Mouse (Mus musculus): Measurements from ENCODE around the gene Cby1. TPM values are rescaled to one million over a fixed set of nuclear protein-coding genes. Genes with fewer than 3 reads are reported as not detected.

The Cby1 gene
- total RNA-seq, 2 experiments from 2014 or later, result 42.6 to 49.4 TPM

DNA sequence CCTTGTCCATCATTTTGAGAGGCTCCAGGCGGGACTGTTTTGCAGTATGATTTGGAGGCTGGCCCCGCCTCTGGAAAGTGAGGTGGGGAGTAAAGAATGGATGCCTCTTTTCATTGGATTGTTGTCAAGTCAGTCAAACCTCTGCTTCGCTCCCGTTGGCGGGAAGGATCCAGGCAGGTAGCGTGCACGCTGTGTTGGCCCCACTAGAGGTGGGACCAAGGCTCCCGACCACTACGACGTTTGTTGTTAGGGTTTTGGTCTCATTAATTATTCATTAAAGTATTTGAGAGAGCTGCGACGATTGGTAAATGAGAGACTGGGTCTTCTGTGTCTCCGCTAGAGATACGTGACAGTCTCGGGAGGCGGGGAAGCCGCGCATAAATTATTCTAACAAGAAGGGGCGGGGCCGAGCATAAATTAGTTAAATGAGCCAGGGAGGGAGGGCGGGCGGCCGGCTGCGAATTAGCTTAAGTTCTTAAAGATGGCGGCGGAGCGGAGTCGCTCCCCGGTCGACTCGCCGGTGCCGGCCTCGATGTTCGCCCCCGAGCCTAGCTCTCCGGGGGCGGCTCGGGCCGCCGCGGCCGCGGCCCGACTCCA is 31.5 kb downstream of the Cby1 start, which contains the start of gene Gtpbp1:
Gene Gtpbp1, plus strand, starts transcription at position 420 of the 597 bp plus-strand sequence.
- TF ChIP-seq CTCF (IDR thresholded peaks at IDR 0.05), result no peak
- DNase-seq (ENCODE audit: extremely low spot score in 1 of 2, low spot score in 2 of 2), result peak; percentile 93 to 97
- peak within 1 kb of the TSS; percentile 87 for H3K27ac ChIP-seq
- H3K4me3 ChIP-seq, result peak within 1 kb of the TSS; percentile 97
- intact Hi-C loops (cut with DNase I), result no loop called here

DNA sequence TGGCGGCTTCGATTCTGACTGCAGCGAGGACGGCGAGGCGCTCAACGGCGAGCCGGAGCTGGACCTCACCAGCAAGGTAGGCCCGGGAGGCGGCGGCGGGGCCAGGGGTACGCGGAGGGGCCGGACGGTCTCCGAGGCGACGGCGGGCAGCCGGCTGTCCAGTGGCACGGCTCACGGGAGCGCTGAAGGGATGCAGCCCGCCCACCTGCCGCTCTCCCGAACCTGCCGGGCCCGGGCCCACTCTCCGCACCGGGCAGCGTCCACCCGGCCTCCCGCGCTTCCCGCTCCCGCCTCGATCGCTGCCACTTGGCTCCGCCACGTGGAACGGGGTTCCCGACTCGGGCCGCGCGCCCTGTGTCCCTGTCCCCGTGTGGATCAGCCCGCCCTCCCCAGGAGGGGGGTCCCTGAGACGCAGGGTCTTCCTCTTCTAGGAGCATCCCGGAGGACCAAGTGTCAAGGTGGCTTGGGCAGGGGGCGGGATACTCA is 32.1 kb downstream of the Cby1 start:
- H3K27ac ChIP-seq, result peak overlapping the region; percentile 87
- peak overlapping the region; percentile 97 for H3K4me3 ChIP-seq
- intact Hi-C loops (cut with DNase I), result no loop called here
- TF ChIP-seq CTCF (IDR thresholded peaks at IDR 0.05), result no peak
- peak; percentile 50 to 52 for DNase-seq (ENCODE audit: extremely low spot score in 1 of 2, low spot score in 2 of 2)

DNA sequence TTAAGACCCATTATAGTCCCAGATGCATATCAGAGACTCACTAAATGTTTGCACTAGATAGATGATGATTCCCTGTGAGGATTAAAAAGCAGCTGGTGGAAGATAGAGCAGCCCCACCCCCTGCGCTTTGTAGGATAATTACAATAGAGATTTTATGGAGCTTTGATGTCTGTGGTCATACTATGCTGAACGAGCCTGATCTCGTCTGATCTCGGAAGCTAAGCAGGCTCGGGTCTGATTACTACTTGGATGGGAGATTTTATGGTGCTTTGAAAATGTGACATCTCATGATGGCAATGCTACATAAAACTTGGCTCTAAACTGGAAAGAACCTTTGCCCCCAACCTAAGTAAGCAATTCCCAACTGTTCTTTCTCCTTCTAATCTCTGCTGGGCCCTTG is 33.3 kb downstream of the Cby1 start:
- no peak for DNase-seq (ENCODE audit: extremely low spot score in 1 of 2, low spot score in 2 of 2)
- TF ChIP-seq CTCF (IDR thresholded peaks at IDR 0.05), result no peak
- Histone ChIP-seq H3K4me3 (no peak overlapping the region), H3K27ac (no peak overlapping the region)
- intact Hi-C loops (cut with DNase I), result no loop called here

DNA sequence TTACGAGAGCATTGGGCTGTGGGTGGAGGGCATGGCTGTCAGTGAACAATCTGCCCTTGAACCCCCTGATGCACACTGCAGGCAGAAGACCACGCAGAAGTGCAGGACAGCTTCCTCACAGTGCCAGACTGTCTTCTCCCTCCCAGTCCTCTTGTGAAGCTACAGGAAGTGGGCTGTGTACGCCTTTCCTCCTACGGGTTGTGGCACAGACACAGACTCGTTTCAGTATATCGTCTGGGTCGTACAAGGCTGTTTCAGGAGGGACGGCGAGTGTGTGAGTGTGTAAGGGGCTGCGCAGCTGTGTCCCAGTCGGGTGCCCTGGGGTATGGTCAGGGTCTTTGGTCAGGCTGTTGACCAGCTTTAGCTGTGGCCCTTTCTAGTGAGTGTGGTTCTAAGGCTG is 34.7 kb downstream of the Cby1 start:
- H3K27ac ChIP-seq, result no peak overlapping the region
- no peak for DNase-seq (ENCODE audit: extremely low spot score in 1 of 2, low spot score in 2 of 2)
- H3K4me3 ChIP-seq, result no peak overlapping the region
- intact Hi-C loops (cut with DNase I), result no loop called here
- no peak for TF ChIP-seq CTCF (IDR thresholded peaks at IDR 0.05)

DNA sequence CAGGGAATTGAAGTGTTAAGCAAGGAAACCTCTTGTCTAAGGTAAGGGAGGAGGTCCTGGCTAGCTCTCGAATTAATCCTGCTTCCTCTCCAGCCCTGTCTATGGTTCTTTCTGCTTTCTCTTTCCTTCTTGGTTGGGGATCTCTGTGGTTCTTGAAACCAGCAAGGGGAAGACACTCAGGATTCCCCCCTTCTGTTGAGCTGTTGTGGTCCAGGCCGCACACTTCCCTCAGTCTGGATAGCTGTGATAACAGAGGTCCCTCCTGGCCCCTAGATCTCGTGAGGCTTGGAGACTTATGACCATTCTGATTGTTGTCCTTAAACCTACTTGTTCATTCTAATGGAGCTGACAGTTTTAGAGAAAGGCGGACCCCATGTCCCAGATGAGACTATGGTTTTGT is 35.5 kb downstream of the Cby1 start:
- DNase-seq (ENCODE audit: extremely low spot score in 1 of 2, low spot score in 2 of 2), result no peak
- Histone ChIP-seq H3K27ac (no peak overlapping the region), H3K4me3 (no peak overlapping the region)
- intact Hi-C loops (cut with DNase I), result no loop called here
- TF ChIP-seq CTCF (IDR thresholded peaks at IDR 0.05), result no peak

DNA sequence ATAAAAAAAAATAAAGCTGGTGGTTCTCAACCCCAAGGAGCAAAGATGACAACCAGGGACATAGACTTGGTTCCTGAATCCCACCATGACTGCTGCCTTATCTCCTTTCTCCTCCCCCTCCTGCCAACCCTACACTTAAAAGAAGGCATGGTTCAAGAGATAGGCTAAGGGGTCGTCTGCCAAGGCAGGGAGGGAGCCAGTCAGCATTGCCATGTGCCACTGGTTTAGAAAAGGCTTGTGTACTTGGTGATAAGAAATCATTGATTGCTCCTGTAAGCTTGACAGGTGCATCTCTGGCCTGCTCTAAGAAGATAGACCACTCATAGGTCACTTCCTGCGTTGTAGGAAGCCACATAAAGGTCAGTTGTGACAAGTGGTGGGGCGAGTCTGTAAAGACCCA is 36.5 kb downstream of the Cby1 start:
- no peak for DNase-seq (ENCODE audit: extremely low spot score in 1 of 2, low spot score in 2 of 2)
- Histone ChIP-seq H3K4me3 (no peak overlapping the region), H3K27ac (no peak overlapping the region)
- TF ChIP-seq CTCF (IDR thresholded peaks at IDR 0.05), result no peak
- intact Hi-C loops (cut with DNase I), result no loop called here

DNA sequence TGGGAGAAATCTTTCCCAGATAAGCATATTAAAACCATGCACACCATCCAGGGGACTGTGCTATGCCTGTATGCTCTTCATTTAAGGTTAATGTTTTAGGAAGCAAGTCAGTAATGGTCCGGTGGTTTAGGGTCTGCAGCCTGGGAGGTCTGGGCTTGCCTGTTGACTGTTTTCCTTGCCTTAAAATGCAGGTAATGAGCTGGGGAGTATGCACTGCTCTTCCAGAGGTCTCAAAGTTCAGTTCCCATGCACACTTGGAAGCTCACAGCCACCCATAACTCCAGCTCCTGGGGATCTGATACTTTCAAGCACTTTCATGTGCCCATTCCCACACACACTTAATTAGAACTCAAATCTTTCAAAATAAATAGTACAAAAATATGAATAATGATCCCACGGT is 37.5 kb downstream of the Cby1 start:
- H3K27ac ChIP-seq, result no peak overlapping the region
- no peak overlapping the region for H3K4me3 ChIP-seq
- no peak for TF ChIP-seq CTCF (IDR thresholded peaks at IDR 0.05)
- no peak for DNase-seq (ENCODE audit: extremely low spot score in 1 of 2, low spot score in 2 of 2)
- intact Hi-C loops (cut with DNase I), result no loop called here

DNA sequence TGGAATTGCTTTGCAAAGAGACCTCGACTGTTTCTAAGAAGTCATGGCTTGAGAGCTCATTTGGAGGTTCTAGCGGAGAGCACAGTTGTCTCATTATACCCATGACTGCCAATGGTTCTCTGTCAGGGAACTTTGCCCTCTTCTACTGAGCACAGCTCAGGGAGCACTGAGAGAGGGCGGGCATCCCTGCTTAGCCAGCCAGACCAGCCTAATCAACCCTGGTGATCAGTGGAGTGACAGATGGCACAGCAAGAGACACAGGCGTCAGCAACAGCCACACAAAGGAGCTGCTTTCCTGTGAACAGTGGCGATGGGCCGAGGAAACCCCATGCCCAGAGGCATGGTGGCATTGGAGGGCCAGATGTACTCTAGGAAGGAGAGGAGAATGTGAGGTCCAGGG is 38.0 kb downstream of the Cby1 start:
- DNase-seq (ENCODE audit: extremely low spot score in 1 of 2, low spot score in 2 of 2), result no peak
- no peak for TF ChIP-seq CTCF (IDR thresholded peaks at IDR 0.05)
- intact Hi-C loops (cut with DNase I), result no loop called here
- no peak overlapping the region for H3K4me3 ChIP-seq
- H3K27ac ChIP-seq, result no peak overlapping the region

DNA sequence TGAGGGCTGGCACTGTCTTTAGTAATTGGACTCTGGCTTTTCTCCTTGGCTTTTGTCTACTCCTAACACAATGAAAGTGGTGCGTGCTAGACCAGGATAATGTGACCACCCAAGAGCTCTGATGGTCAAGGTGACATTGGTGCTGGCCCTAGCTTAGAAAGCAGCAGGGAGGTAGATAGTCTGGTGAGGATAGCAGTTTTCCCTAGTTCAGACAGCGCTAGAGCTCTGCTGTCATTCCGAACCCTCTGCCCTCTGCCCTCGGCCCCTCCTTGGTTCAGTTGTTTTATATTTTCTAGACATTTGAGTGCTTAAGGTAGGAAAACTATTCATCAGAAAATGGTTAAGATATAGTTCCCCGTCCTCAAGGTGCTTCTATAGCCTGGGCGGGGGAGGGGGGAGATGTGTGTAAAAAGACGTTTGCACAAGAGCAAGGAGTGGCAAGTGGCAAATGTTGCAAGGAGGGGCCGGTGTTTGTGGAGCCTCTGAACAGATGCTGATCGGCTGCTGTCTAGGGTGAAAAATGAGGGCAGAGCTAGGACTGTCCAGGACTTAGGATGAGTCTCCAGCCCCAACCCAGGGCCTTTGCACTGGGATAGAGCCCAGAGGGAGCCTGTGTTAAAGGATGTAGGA is 38.7 kb downstream of the Cby1 start:
- Histone ChIP-seq H3K4me3 (no peak overlapping the region), H3K27ac (no peak overlapping the region)
- no peak for DNase-seq (ENCODE audit: extremely low spot score in 1 of 2, low spot score in 2 of 2)
- intact Hi-C loops (cut with DNase I), result no loop called here
- TF ChIP-seq CTCF (IDR thresholded peaks at IDR 0.05), result no peak

DNA sequence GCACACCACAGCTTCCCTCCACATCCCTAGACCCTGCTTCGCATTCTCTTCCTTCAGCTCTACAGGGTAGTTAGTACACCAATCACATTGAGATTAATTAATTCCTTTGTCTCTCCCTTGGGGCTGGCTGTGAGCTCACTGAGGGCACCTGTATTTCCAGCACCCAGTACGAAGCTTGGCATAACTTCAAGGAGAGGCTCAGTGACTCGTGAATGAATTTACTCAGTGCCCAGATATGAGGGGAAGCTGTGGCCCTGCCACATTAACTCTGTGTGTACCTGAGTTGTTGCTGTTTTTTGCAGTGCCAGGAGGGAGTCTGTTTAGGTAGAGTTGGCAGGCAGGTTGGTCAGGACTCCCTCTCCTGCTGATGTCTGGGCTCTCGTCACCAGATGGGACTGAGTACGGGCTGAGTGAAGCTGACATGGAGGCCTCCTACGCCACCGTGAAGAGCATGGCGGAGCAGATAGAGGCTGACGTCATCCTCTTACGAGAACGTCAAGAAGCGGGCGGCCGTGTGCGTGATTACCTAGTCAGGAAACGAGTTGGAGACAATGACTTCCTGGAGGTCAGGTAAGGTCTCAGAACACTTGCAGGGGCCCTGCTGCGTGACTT is 47.7 kb downstream of the Cby1 start:
- DNase-seq (ENCODE audit: extremely low spot score in 1 of 2, low spot score in 2 of 2), result no peak
- no peak for TF ChIP-seq CTCF (IDR thresholded peaks at IDR 0.05)
- H3K27ac ChIP-seq, result no peak overlapping the region
- intact Hi-C loops (cut with DNase I), result no loop called here
- no peak overlapping the region for H3K4me3 ChIP-seq

DNA sequence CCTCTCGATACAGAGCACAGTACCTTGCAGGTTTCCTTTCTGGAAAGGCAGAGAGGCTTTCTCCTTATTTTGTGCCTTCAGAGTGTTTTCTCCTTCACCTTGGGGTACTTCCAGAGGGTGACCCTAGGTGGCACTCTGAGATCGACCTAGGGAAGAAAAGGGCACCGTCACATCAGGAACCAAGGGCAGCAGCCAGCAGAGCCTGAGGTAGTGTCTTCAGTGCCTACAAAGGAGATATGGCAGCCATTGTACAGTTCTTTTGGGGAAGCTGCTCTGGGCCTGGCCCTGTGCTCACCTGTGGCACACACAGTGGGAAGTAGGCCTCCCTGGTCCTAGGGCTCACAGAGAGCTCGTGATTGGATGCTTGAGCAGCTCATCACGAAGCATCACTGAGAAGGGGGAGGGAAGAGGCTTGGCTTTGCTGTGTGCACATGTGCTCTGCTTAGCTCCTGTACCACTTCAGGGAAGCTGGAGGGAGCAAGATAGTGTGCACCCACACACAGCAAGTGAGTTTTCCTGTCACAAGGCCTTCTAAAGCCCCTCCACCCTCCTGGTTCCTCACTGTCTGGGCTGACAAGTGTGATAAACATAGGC is 49.3 kb downstream of the Cby1 start:
- TF ChIP-seq CTCF (IDR thresholded peaks at IDR 0.05), result no peak
- no peak for DNase-seq (ENCODE audit: extremely low spot score in 1 of 2, low spot score in 2 of 2)
- H3K4me3 ChIP-seq, result no peak overlapping the region
- intact Hi-C loops (cut with DNase I), result no loop called here
- no peak overlapping the region for H3K27ac ChIP-seq

DNA sequence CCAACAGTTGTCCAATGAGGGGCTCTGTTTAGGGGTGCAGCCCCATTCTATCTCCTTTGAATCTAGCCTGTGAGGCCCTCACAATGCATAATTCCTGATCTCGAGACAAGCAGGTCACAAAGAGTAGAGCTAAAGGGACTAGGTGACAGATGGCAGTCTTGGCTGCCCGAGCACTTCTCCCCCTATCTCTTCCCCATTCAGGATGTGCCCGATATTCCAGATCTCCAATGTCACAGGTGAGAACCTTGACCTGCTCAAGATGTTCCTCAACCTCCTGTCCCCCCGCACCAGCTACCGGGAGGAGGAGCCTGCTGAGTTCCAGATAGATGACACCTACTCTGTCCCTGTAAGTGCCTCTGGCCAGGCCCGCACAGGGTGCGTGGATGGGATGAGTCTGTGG is 56.6 kb downstream of the Cby1 start:
- intact Hi-C loops (cut with DNase I), result no loop called here
- no peak for TF ChIP-seq CTCF (IDR thresholded peaks at IDR 0.05)
- Histone ChIP-seq H3K27ac (no peak overlapping the region), H3K4me3 (no peak overlapping the region)
- DNase-seq (ENCODE audit: extremely low spot score in 1 of 2, low spot score in 2 of 2), result no peak
